30 mouse cellular contexts compared by ENCODE assay signal in genomic region chr11:80718036-80718435, GRCm38 (mm10).
DNase-seq lines count a peak whose midpoint lies in the region; ATAC-seq and TF ChIP-seq lines count a peak whose summit lies in the region.
"Had no signal": no experiment of that assay in that cellular context is flagged by ENCODE, and none has a peak within 500 bp of the region (broad histone marks: within the 10 kb centered on the region; RNA-seq: fewer than 3 reads in every experiment).

No protein-coding gene starts in this region.

- DNase-seq in embryo, embryonic 11 days, result peak; percentile 12
- no peak for DNase-seq in embryo, embryonic 10.5 days (ENCODE audit: low spot score)
- DNase-seq in heart, adult 11 months, result peak; percentile 77
- peak; percentile 26 for DNase-seq in lung, embryonic 14.5 days
- DNase-seq in lung, postnatal 36 days, result no peak
- DNase-seq in layer of hippocampus, adult 2 months (ENCODE audit: low spot score in 2 of 2), result no peak
- DNase-seq: adrenal gland, adult 2 months; adrenal gland, postnatal 14 days; B cell, adult 2 months; cerebellum, adult 11-12 months; cerebellum, adult 8-10 months; cerebellum, postnatal 10 days; cerebellum, postnatal 36 days; gastrocnemius, postnatal 14 days; heart, postnatal 10 days; heart, postnatal 4 days; kidney, adult 2 months had no signal

- H3K4me1 ChIP-seq in heart, embryonic 12.5 days (replicated peaks), result 0 out of 2 replicates have a peak, but pooled peaks cover 3% of the 10 kb centered on the region
- 0 out of 2 replicates have a peak, but pooled peaks cover 3% of the 10 kb centered on the region for H3K4me1 ChIP-seq in lung, embryonic 14.5 days (ENCODE audit: insufficient read depth)
- peaks cover 16% of the 10 kb centered on the region for H3K4me1 ChIP-seq in brown adipose tissue, adult 24 weeks (ENCODE audit: control insufficient read depth, insufficient read depth, insufficient read length, low read length)
- H3K4me1 ChIP-seq: forebrain, embryonic 10.5 days; forebrain, embryonic 13.5 days; heart, embryonic 15.5 days; hindbrain, embryonic 15.5 days had no signal

- no peak for ATAC-seq in heart, embryonic 12.5 days (ENCODE audit: insufficient number of reproducible peaks, low FRiP score)
- ATAC-seq in lung, embryonic 14.5 days (ENCODE audit: insufficient read depth), result no peak
- ATAC-seq: forebrain, embryonic 13.5 days; forebrain, embryonic 16.5 days; intestine, postnatal 0 days; Patski had no signal

- no peak overlapping the region for H3K9ac ChIP-seq in heart, embryonic 12.5 days
- no peak overlapping the region for H3K9ac ChIP-seq in lung, embryonic 14.5 days
- H3K9ac ChIP-seq: embryonic facial prominence, embryonic 13.5 days; forebrain, embryonic 13.5 days; heart, embryonic 15.5 days; hindbrain, embryonic 15.5 days had no signal

- no peak overlapping the region for H3K4me2 ChIP-seq in heart, embryonic 12.5 days
- H3K4me2 ChIP-seq in lung, embryonic 14.5 days, result no peak overlapping the region
- H3K4me2 ChIP-seq: embryonic facial prominence, embryonic 13.5 days; forebrain, embryonic 13.5 days; heart, embryonic 11.5 days; heart, embryonic 15.5 days; hindbrain, embryonic 15.5 days had no signal

- no peaks in the 10 kb centered on the region for H3K9me3 ChIP-seq in heart, embryonic 12.5 days (replicated peaks)
- H3K9me3 ChIP-seq in lung, embryonic 14.5 days (ENCODE audit: low read depth, low read length), result no peaks in the 10 kb centered on the region
- H3K9me3 ChIP-seq: embryonic facial prominence, embryonic 13.5 days; forebrain, embryonic 10.5 days; forebrain, embryonic 13.5 days; heart, embryonic 15.5 days; hindbrain, embryonic 15.5 days had no signal

- no peaks in the 10 kb centered on the region for H3K36me3 ChIP-seq in heart, embryonic 12.5 days
- H3K36me3 ChIP-seq in lung, embryonic 14.5 days (ENCODE audit: insufficient read depth), result no peaks in the 10 kb centered on the region
- H3K36me3 ChIP-seq: embryonic facial prominence, embryonic 13.5 days; forebrain, embryonic 10.5 days; G1E; heart, embryonic 15.5 days; hindbrain, embryonic 15.5 days had no signal

- no peak overlapping the region for H3K4me3 ChIP-seq in heart, embryonic 12.5 days
- no peak overlapping the region for H3K4me3 ChIP-seq in lung, embryonic 14.5 days (ENCODE audit: low read depth, low read length)
- H3K4me3 ChIP-seq in brown adipose tissue, adult 24 weeks (ENCODE audit: insufficient read depth, low read depth, low read length), result no peak overlapping the region
- no peak overlapping the region for H3K4me3 ChIP-seq in layer of hippocampus, adult 2 months
- H3K4me3 ChIP-seq: embryonic facial prominence, embryonic 13.5 days; forebrain, embryonic 10.5 days; forebrain, embryonic 13.5 days; heart, embryonic 15.5 days; hindbrain, embryonic 15.5 days had no signal

- H3K27ac ChIP-seq in heart, embryonic 12.5 days (ENCODE audit: poor library complexity, severe bottlenecking), result no peak overlapping the region
- no peak overlapping the region for H3K27ac ChIP-seq in lung, embryonic 14.5 days (ENCODE audit: low read depth)
- 0 out of 2 replicates have a peak overlapping the region, but pooled peaks have one; percentile 35 for H3K27ac ChIP-seq in brown adipose tissue, adult 24 weeks (replicated peaks; ENCODE audit: low read depth, low read length)
- H3K27ac ChIP-seq in layer of hippocampus, adult 2 months, result no peak overlapping the region
- H3K27ac ChIP-seq: embryonic facial prominence, embryonic 13.5 days; forebrain, embryonic 10.5 days; forebrain, embryonic 13.5 days; heart, embryonic 15.5 days; hindbrain, embryonic 15.5 days had no signal

- TF ChIP-seq CTCF in lung, embryonic 14.5 days (IDR thresholded peaks at IDR 0.05; ENCODE audit: low read depth), result no peak
- no peak for TF ChIP-seq CTCF in layer of hippocampus, adult 2 months (conservative IDR thresholded peaks at IDR 0.05)

- no peaks in the 10 kb centered on the region for H3K27me3 ChIP-seq in heart, embryonic 12.5 days (replicated peaks)
- H3K27me3 ChIP-seq in lung, embryonic 14.5 days (ENCODE audit: insufficient read depth, low read length), result no peaks in the 10 kb centered on the region
- H3K27me3 ChIP-seq: CH12.LX; embryonic facial prominence, embryonic 13.5 days; forebrain, embryonic 13.5 days; heart, embryonic 15.5 days; hindbrain, embryonic 15.5 days; Patski had no signal

Comparison
In these comparisons a context has a peak if more than half of its experiments do, and no peak if none do; other contexts are left out.
1. DNase-seq: peak in embryo, embryonic 11 days (single experiment), heart, adult 11 months (single experiment) and lung, embryonic 14.5 days (single experiment); none in embryo, embryonic 10.5 days (single experiment), lung, postnatal 36 days (single experiment) and layer of hippocampus, adult 2 months (0 of 2).